Mouse (Mus musculus) liver, embryonic 14.5 days (tissue): Measurements from ENCODE around the gene Ubxn10.

ENCODE experiments used
- CTCF ChIP-seq: IDR thresholded peaks from 2 replicates; pipeline ENCODE4 v1.5.1; 2016; ENCODE audit warnings: antibody characterized with exemption, low read depth, control low read depth
- EP300 ChIP-seq: IDR thresholded peaks from 2 replicates; pipeline ENCODE4 v1.6.1; 2016; ENCODE audit warnings: antibody characterized with exemption, low read depth

- TF ChIP-seq CTCF (no peak), EP300 (no peak)
Observed at GRCm38 (mm10) chr4:138677579-138677978, 59.4 kb downstream of the Ubxn10 start.
